Mouse (Mus musculus) heart, postnatal 25 days (tissue): Measurements from ENCODE around the gene Hfe. TPM values are rescaled to one million over a fixed set of nuclear protein-coding genes. Genes with fewer than 3 reads are reported as not detected.

ENCODE experiments used
- DNase-seq: peaks from one replicate; pipeline ENCODE4 v3.0.0; 2022; ENCODE audit warnings: low spot score
- intact Hi-C: fragments of 180-260 bp; cut with DNase I; formaldehyde crosslinking; loops from one replicate; pipeline ENCODE4 v1.15.1; 2025
- total RNA-seq, 2 experiments: library from RNA; stranded (reverse); gene quantifications; 2 replicates each; pipeline ENCODE4 v1.2.3; 2021

The Hfe gene
- total RNA-seq, 2 experiments from 2014 or later, result 48.9 to 50.3 TPM

DNA sequence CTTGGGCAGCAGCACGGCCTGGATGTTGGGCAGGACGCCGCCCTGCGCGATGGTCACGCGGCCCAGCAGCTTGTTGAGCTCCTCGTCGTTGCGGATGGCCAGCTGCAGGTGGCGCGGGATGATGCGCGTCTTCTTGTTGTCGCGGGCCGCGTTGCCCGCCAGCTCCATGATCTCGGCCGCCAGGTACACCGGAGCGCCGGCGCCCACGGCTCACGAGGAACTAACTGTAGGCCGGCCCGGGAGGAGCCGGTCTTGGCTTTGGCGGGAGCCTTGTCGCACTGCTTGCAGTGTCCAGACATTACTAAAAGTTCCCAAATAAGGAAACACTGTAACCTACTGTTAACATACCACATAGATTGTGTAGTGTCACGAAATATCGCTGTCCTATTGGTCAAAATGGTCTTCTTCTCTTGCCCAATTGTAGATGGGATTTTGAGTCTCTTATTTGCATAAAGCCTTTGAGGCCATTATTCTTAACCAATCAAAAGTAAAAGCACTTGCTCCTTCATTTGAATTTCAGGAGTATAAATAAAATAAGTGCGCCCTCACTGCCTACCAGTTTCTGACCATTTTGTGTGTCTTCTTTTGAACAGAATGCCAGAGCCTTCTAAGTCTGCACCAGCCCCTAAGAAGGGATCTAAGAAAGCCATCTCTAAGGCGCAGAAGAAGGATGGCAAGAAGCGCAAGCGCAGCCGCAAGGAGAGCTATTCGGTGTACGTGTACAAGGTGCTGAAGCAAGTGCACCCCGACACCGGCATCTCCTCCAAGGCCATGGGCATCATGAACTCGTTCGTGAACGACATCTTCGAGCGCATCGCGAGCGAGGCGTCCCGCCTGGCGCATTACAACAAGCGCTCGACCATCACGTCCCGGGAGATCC is 35.8 kb upstream of the Hfe start, which contains the start of gene Hist1h2bb:
Gene Hist1h2bb, plus strand, starts transcription at position 534 of the 880 bp plus-strand sequence.
- intact Hi-C loops, result loop anchor here (5.0 kb wide), 1 partner anchor 1704 kb away; the partner anchor contains the start of genes Hist1h2ag, Hist1h2bj and Hist1h4i
- DNase-seq, result peak; percentile 67

DNA sequence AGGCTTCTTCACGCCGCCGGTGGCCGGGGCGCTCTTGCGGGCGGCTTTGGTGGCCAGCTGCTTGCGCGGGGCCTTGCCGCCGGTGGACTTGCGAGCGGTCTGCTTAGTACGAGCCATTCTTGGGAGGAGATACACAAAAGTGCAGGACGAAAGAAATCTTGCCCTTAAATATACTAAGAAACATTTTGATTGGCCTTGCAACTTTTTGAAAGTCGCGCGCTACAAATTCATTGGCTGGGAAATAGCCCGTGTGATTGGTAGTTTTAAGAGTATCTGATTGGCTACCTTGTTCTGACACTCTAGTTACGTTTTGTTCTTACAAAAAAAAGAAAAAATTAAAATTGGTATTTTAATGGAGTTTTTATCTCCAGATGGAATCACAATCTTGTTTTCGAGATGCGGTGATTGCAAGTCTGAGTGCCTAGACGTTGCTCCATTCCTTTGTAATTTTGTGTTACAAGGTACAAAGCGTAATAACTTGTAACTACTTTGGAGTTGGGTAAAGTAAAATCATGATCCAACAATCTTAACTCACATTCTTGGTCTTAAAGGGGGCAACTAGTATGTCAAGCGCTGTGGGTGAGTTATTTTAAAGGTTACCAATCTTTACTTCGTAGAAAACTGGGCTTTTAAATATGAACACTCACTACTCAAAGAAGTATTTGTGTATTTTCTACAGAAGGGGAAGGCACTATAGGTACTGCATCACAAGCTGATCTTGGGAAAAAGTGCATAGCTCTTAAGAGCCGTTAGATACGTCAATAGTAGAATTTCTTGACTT is 34.9 kb upstream of the Hfe start, which contains the start of gene Hist1h3c:
Gene Hist1h3c, minus strand, starts transcription at position 222 of the 781 bp plus-strand sequence.
- intact Hi-C loops, result loop anchor here (5.0 kb wide), 1 partner anchor 1703 kb away; the partner anchor contains the start of genes Hist1h2ag, Hist1h2bj and Hist1h4i

GRCm38 (mm10) chr13:23744421-23745380 is 34.0 kb upstream of the Hfe start:
- intact Hi-C loops, result loop anchor here (5.0 kb wide), 3 partner anchors 122 to 1702 kb away; partner anchors contain the start of genes Hist1h1e, Hist1h2af, Hist1h2ag and Hist1h2be
- no peak for DNase-seq

More for the DNA sequence above, 34.9 kb upstream of the Hfe start, which contains the start of gene Hist1h3c:
- peak; percentile 57 for DNase-seq

GRCm38 (mm10) chr13:23743963-23744362 is 33.3 kb upstream of the Hfe start:
- DNase-seq, result no peak
- intact Hi-C loops, result loop anchor here (5.0 kb wide), 2 partner anchors 122 to 212 kb away; partner anchors contain the start of genes Hist1h1e, Hist1h2af, Hist1h2be and Hist1h4h

GRCm38 (mm10) chr13:23743215-23743614 is 32.6 kb upstream of the Hfe start:
- DNase-seq, result no peak
- intact Hi-C loops, result loop anchor here (5.0 kb wide), 2 partner anchors 121 to 211 kb away; partner anchors contain the start of genes Hist1h1e, Hist1h2af, Hist1h2be and Hist1h4h

GRCm38 (mm10) chr13:23742007-23742406 is 31.4 kb upstream of the Hfe start:
- intact Hi-C loops, result loop anchor here (5.0 kb wide), 2 partner anchors 120 to 210 kb away; partner anchors contain the start of genes Hist1h1e, Hist1h2af, Hist1h2be and Hist1h4h
- DNase-seq, result no peak

DNA sequence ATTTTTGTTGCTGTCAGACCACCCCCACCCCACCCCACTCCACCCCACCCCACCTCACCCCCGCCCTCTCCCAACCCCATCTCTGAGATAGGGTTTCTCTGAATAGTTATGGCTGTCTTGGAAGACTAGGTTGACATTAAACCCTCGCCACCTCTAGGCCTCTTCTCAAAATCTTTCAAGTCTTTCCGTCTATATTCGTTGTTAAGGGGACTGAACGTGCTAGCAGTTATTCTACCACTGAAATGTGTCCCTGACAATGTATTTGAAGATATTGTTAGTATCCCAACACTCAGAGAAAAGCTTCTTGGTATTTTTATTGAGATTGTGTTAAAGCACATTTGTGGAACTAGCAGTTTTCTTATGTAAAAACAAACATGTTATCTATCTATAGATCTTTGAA is 30.3 kb upstream of the Hfe start:
- intact Hi-C loops, result loop anchor here (5.0 kb wide), 2 partner anchors 119 to 209 kb away; partner anchors contain the start of genes Hist1h1e, Hist1h2af, Hist1h2be and Hist1h4h
- DNase-seq, result no peak

DNA sequence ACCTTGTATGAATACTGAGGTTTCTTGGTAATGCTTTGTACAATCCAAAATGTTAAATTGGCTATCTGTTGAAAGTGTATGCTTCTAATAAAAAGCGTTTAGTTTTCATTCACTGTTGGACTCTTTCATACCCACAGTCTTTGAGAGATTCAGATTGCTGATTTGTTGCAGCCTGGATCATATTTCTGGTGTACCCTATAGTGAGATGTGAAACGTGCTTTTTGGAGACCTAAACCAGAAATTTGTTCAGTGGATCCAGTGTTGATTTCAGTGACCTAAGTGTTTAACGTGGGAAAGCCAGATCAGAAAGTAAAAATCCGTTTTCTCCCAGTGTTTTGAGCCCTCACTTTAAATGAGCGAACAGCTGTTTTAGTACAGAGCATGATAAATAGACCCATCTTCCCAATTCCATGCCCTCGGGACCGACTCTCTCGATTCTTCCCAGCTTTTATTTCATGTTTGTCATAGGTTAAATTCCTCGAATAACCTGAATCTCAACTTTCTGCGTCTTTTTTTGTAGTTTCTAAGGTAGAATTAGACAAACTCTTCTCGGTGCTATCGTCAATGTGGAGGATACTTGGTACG is 29.7 kb upstream of the Hfe start:
- intact Hi-C loops, result loop anchor here (5.0 kb wide), 2 partner anchors 118 to 208 kb away; partner anchors contain the start of genes Hist1h1e, Hist1h2af, Hist1h2be and Hist1h4h
- DNase-seq, result no peak

DNA sequence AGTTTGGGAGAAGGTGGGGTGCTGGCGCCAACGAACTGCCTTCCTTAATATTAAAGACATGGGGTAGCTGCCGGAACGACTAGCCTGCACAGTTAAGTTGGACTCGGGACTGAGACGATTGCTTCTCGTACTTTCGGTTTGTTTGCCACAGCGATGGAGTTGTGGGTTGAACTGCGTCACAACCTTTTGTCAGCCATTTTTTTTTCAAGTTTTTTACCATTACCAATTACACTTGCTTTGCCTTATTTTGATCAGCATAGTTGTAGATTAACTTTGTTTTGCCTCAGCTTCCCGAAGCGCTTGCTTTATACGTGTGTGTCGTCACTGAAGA is 29.2 kb upstream of the Hfe start:
- DNase-seq, result no peak
- intact Hi-C loops, result loop anchor here (5.0 to 10.0 kb wide), 3 partner anchors 55 to 208 kb away; partner anchors contain the start of genes Hist1h1e, Hist1h2ac, Hist1h2af and Hist1h2bc

- intact Hi-C loops, result loop anchor here (10.0 kb wide), 1 partner anchor 54 kb away; the partner anchor contains the start of genes Hist1h2ac and Hist1h2bc
- peak; percentile 93 for DNase-seq
These were observed 28.6 kb upstream of the Hfe start for GRCm38 (mm10) chr13:23739069-23739921.

GRCm38 (mm10) chr13:23738677-23739068 is 28.0 kb upstream of the Hfe start, which contains the start of gene Hist1h1c:
Gene Hist1h1c, plus strand, starts transcription at chr13:23738808.
- intact Hi-C loops, result loop anchor here (10.0 kb wide), 1 partner anchor 54 kb away; the partner anchor contains the start of genes Hist1h2ac and Hist1h2bc
- DNase-seq, result peak; percentile 88

GRCm38 (mm10) chr13:23738041-23738440 is 27.4 kb upstream of the Hfe start:
- intact Hi-C loops, result loop anchor here (10.0 kb wide), 1 partner anchor 53 kb away; the partner anchor contains the start of genes Hist1h2ac and Hist1h2bc
- DNase-seq, result no peak

DNA sequence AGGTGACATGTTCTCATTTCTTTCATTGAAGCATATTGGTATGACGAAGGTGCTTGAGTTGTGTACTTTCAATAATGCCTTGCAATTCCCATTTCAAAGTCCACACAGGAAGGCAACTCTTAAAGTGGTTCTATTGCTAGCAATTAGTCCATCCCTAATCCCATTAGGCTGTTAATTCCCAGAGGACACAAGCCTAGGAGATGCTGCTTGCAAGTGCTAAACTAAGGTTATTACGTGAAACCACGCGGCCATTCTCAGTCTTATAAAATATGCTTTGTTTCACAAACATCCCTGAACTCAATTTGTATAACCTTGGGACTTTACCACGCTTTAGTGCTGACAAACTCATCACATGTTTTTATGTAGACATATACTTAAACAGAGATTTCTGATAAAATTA is 26.4 kb upstream of the Hfe start:
- DNase-seq, result no peak
- intact Hi-C loops, result loop anchor here (10.0 kb wide), 1 partner anchor 52 kb away; the partner anchor contains the start of genes Hist1h2ac and Hist1h2bc

DNA sequence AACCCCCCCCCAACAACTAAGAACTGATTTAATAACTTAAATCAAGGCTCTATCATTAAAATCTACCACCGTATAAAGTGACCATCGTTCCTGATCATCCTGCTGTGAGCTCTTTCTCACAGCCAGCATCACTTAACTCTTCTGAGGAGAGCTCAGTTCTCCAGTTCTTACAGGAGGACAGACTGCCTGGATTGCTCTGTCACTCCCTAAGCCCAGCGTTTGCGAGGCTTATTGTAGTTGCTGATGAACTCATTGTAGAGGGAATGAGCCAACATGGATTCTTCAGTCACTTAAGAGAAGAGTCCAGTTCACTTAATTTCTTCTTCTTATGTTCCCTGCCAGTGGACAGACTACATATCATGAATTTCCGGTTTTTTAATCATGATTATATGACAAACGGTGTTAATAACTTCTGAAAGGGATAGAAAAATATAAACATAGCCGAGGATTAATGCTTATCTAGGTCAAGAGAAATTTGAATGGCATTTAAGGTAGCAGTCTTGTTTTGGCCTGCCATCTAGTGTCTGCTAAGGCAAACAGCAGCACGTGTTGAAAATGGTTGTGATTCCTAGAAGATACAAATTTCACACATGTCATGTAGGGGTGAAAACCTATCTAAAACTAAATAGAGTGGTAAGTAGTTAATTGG is 21.6 kb upstream of the Hfe start:
- intact Hi-C loops, result loop anchor here (1.0 to 10.0 kb wide), 2 partner anchors 31 to 47 kb away; partner anchors contain the start of genes Hist1h2ac and Hist1h2bc
- no peak for DNase-seq

DNA sequence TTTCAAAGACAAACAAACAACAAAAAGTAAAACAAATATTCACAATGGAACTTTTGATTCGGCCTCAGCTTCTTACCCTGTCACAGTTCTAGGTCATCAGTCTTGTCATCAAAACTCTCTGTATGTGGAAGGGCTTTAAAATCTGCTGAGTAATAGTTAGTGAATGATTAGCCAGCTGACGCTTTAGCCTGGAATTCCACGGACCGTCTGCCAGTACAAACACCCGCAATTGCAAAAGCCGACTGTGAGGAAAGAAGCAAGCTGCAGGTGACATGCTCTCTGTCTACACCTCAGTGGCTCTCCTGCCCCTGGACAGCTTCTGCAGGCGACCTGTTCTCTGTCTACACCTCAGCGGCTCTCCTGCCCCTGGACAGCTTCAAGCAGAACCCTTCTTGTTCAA is 19.8 kb upstream of the Hfe start:
- no peak for DNase-seq
- intact Hi-C loops, result loop anchor here (10.0 kb wide), 1 partner anchor 46 kb away; the partner anchor contains the start of genes Hist1h2ac and Hist1h2bc

- DNase-seq, result no peak
- intact Hi-C loops, result loop anchor here (10.0 kb wide), 1 partner anchor 45 kb away; the partner anchor contains the start of genes Hist1h2ac and Hist1h2bc
These were observed 19.1 kb upstream of the Hfe start for GRCm38 (mm10) chr13:23729706-23730105.
